Mouse (Mus musculus) limb, embryonic 12.5 days (tissue): ENCODE measurements around the gene Aacs. TPM values are rescaled to one million over a fixed set of nuclear protein-coding genes. Genes with fewer than 3 reads are reported as not detected.

ENCODE experiments used
- ATAC-seq: fragments of 200-750 bp; cut with Nextera tagmentation; 2 replicates; pipeline ENCODE4 v1.8.0; 2017; ENCODE audit warnings: low read depth, moderate TSS enrichment; ENCODE audit not compliant: insufficient number of reproducible peaks, insufficient read depth, low FRiP score, low TSS enrichment
- H3K27ac ChIP-seq: fragments of 300-500 bp; sonication (generic); 2 replicates; pipeline ENCODE4 v1.5.1; 2016; ENCODE audit warnings: mild to moderate bottlenecking, moderate library complexity
- H3K27me3 ChIP-seq: fragments of 300-500 bp; sonication (generic); 2 replicates; pipeline ENCODE4 v1.6.1; 2016; ENCODE audit warnings: mild to moderate bottlenecking, moderate library complexity
- H3K36me3 ChIP-seq: fragments of 300-500 bp; sonication (generic); 2 replicates; pipeline ENCODE4 v1.6.1; 2016; ENCODE audit warnings: mild to moderate bottlenecking, moderate library complexity
- H3K4me1 ChIP-seq: fragments of 300-500 bp; sonication (generic); replicated peaks from 2 replicates; pipeline ENCODE4 v1.6.1; 2016
- H3K4me2 ChIP-seq: fragments of 300-500 bp; sonication (generic); 2 replicates; pipeline ENCODE4 v1.6.1; 2016; ENCODE audit warnings: mild to moderate bottlenecking, moderate library complexity
- H3K4me3 ChIP-seq: fragments of 300-500 bp; sonication (generic); replicated peaks from 2 replicates; pipeline ENCODE4 v1.5.1; 2016; ENCODE audit warnings: mild to moderate bottlenecking
- H3K9ac ChIP-seq: fragments of 300-500 bp; sonication (generic); replicated peaks from 2 replicates; pipeline ENCODE4 v1.6.1; 2016; ENCODE audit warnings: mild to moderate bottlenecking, moderate library complexity
- H3K9me3 ChIP-seq: fragments of 300-500 bp; sonication (generic); 2 replicates; pipeline ENCODE4 v1.6.1; 2016; ENCODE audit warnings: mild to moderate bottlenecking, moderate library complexity
- WGBS: fragments of 180-500 bp; shearing (Covaris S2); methylation state at CpG from one replicate; pipeline ENCODE4 v1.1.7; 2016; 5-methylcytosine and 5-hydroxymethylcytosine counted together
- polyA plus RNA-seq: library from polyadenylated mRNA; unstranded; fragments of >200 nt; fragmentation: Nextera tagmentation; extraction: Ambion mirVana; gene quantifications from 2 replicates; pipeline ENCODE4 v1.2.1, GENCODE M21; 2016

The Aacs gene
- polyA plus RNA-seq, 1 experiment from 2014 or later = 35.7 TPM

GRCm38 (mm10) chr5:125518640-125519039, 43.0 kb downstream of the Aacs start:
- H3K27ac ChIP-seq = no peak overlapping the region
- 69% methylated on average over 5 of the region's 5 CpGs for WGBS
- no peak overlapping the region for H3K9ac ChIP-seq
- H3K27me3 ChIP-seq = no peaks in the 10 kb centered on the region
- ATAC-seq = no peak
- H3K4me3 ChIP-seq = no peak overlapping the region
- H3K9me3 ChIP-seq = no peaks in the 10 kb centered on the region
- no peak overlapping the region for H3K4me2 ChIP-seq
- no peaks in the 10 kb centered on the region for H3K4me1 ChIP-seq
- H3K36me3 ChIP-seq = peaks cover 44% of the 10 kb centered on the region

GRCm38 (mm10) chr5:125520930-125521590, 45.4 kb downstream of the Aacs start:
- Histone ChIP-seq H3K4me1 (no peaks in the 10 kb centered on the region), H3K27ac (no peak overlapping the region), H3K36me3 (peaks cover 20% of the 10 kb centered on the region), H3K9ac (no peak overlapping the region), H3K4me3 (no peak overlapping the region), H3K27me3 (no peaks in the 10 kb centered on the region; the same call in 1 of the 2 replicates), H3K4me2 (0 out of 2 replicates have a peak overlapping the region, but pooled peaks have one; percentile 7), H3K9me3 (peaks cover 2% of the 10 kb centered on the region; the same call in 1 of the 2 replicates)
- WGBS = 15% methylated on average over 15 of the region's 15 CpGs
- no peak for ATAC-seq

GRCm38 (mm10) chr5:125523361-125523760, 47.7 kb downstream of the Aacs start:
- H3K36me3 ChIP-seq = no peaks in the 10 kb centered on the region; the same call in 1 of the 2 replicates
- H3K9ac ChIP-seq = no peak overlapping the region
- H3K9me3 ChIP-seq = peaks cover 10% of the 10 kb centered on the region; the same call in 1 of the 2 replicates
- no peak overlapping the region for H3K4me3 ChIP-seq
- H3K4me2 ChIP-seq = no peak overlapping the region
- H3K27ac ChIP-seq = no peak overlapping the region
- WGBS = 76% methylated on average over 2 of the region's 2 CpGs
- no peaks in the 10 kb centered on the region for H3K4me1 ChIP-seq
- ATAC-seq = no peak
- peaks cover 11% of the 10 kb centered on the region for H3K27me3 ChIP-seq

GRCm38 (mm10) chr5:125525516-125525915, 49.9 kb downstream of the Aacs start:
- H3K4me1 ChIP-seq = no peaks in the 10 kb centered on the region

GRCm38 (mm10) chr5:125526464-125526863, 50.9 kb downstream of the Aacs start:
- peaks cover 40% of the 10 kb centered on the region for H3K27me3 ChIP-seq
- H3K27ac ChIP-seq = no peak overlapping the region
- no peak overlapping the region for H3K4me3 ChIP-seq
- no peaks in the 10 kb centered on the region for H3K36me3 ChIP-seq
- no peak for ATAC-seq
- H3K4me2 ChIP-seq = no peak overlapping the region
- 0 out of 2 replicates have a peak, but pooled peaks cover 1% of the 10 kb centered on the region for H3K4me1 ChIP-seq
- H3K9ac ChIP-seq = no peak overlapping the region
- WGBS = 83% methylated on average over 4 of the region's 4 CpGs
- H3K9me3 ChIP-seq = peaks cover 10% of the 10 kb centered on the region; the same call in 1 of the 2 replicates

More at GRCm38 (mm10) chr5:125525516-125525915, 49.9 kb downstream of the Aacs start:
- Histone ChIP-seq H3K4me3 (no peak overlapping the region), H3K36me3 (no peaks in the 10 kb centered on the region), H3K27ac (no peak overlapping the region), H3K4me2 (no peak overlapping the region), H3K9me3 (peaks cover 10% of the 10 kb centered on the region; the same call in 1 of the 2 replicates), H3K9ac (no peak overlapping the region), H3K27me3 (peaks cover 32% of the 10 kb centered on the region)
- WGBS = 59% methylated on average over 5 of the region's 5 CpGs
- no peak for ATAC-seq

DNA sequence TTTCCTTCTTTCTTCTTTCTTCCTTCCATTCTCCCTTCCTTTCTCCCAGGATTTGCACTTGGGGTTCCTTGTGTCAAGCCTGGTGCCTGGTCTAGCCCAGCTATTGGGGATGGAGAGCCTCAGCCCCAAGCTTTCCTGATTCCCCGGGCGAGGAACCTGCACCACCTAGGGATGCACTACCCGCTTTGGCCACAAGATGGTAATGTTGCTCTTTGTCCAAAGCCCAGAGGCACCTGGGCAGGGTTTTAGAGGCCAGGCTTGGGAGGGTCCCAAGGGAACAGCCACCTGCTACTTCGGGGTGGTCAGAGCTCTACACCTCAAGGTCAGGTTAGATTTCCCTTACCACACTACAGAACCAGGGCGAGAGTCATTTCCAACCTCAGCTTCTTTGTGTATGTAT, 53.5 kb downstream of the Aacs start:
- peaks cover 13% of the 10 kb centered on the region for H3K4me1 ChIP-seq
- no peak overlapping the region for H3K27ac ChIP-seq
- peaks cover 67% of the 10 kb centered on the region for H3K27me3 ChIP-seq
- no peak overlapping the region for H3K4me3 ChIP-seq
- no peak overlapping the region for H3K4me2 ChIP-seq
- no peak for ATAC-seq
- no peak overlapping the region for H3K9ac ChIP-seq
- 3% methylated on average over 5 of the region's 5 CpGs for WGBS
- peaks cover 10% of the 10 kb centered on the region; the same call in 1 of the 2 replicates for H3K9me3 ChIP-seq
- H3K36me3 ChIP-seq = no peaks in the 10 kb centered on the region

DNA sequence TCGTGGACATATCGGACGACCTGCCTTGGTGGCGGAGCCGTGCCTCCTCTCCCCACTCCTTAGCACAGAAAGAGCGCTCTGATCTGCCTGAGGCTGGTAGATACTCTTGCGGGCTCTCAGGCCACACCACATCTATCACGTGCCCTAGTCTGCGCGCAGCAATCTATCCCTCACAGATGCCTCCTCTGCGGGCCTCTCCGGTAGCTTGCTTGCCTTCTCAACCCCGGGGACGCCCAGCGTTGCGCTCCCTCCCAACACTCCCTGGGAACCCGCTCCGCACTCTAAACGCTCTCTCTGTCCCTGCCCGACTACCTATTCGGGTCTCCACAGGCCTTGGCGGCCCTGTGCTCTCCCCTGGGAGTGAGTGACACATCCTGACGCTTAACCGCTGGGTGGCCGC, 56.0 kb downstream of the Aacs start, which contains the start of gene Tmem132b:
Gene Tmem132b, plus strand, starts transcription at position 141 of the 400 bp plus-strand sequence.
- Histone ChIP-seq H3K27ac (no peak within 1 kb of the TSS), H3K27me3 (peaks cover 92% of the 10 kb centered on the region), H3K4me3 (peak within 1 kb of the TSS; percentile 54), H3K4me1 (peaks cover 19% of the 10 kb centered on the region), H3K4me2 (peak within 1 kb of the TSS; percentile 91), H3K36me3 (no peaks in the 10 kb centered on the region), H3K9me3 (peaks cover 5% of the 10 kb centered on the region; the same call in 1 of the 2 replicates), H3K9ac (peak within 1 kb of the TSS; percentile 52)
- 2% methylated on average over 25 of the region's 25 CpGs for WGBS
- no peak for ATAC-seq

GRCm38 (mm10) chr5:125532191-125532544, 56.6 kb downstream of the Aacs start:
- Histone ChIP-seq H3K27me3 (peaks cover 95% of the 10 kb centered on the region), H3K36me3 (no peaks in the 10 kb centered on the region), H3K4me1 (peaks cover 19% of the 10 kb centered on the region), H3K9ac (peak overlapping the region; percentile 52), H3K27ac (no peak overlapping the region), H3K9me3 (peaks cover 3% of the 10 kb centered on the region; the same call in 1 of the 2 replicates), H3K4me3 (peak overlapping the region; percentile 54), H3K4me2 (peak overlapping the region; percentile 91)
- ATAC-seq = 0 out of 2 replicates have a peak, but pooled peaks have one; percentile 34
- 0% methylated on average over 26 of the region's 30 CpGs for WGBS

DNA sequence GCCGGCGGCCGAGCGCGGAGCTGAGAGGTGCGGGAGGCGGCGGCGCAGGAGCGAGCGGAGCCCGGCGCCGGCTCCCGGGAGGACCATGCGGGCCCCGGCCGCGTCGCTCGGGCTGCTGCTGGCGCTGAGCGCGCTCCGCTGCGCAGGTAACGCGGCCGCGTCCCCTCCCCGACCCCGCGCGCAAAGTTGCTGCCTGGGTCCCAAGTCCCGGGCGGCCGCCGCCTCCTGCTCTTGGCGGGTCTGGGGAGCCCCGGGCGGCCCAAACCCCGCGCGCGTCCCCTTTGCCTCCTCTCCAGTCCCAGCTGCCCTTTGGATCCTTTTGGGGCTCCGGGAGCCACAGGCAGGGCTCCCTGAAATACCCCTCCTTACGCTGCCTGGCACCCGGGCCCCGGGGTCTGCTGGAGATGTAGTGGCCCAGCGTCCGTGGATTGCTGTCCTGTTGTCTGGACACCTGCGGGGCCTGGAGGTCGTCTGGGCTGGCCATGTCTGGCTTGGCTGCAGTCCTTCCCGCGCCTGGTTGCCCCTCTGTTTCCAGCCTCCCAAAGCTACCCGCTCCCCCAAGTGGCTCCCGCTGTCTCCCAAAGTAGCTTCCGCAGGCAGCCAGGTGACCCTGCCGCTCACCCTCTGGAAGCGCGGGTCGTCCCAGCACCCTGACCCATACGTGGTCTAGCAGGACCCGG, 57.1 kb downstream of the Aacs start:
- Histone ChIP-seq H3K9ac (peak overlapping the region; percentile 52), H3K27ac (no peak overlapping the region), H3K4me3 (peak overlapping the region; percentile 54), H3K9me3 (peaks cover 3% of the 10 kb centered on the region; the same call in 1 of the 2 replicates), H3K4me2 (peak overlapping the region; percentile 91), H3K27me3 (peaks cover 96% of the 10 kb centered on the region), H3K36me3 (no peaks in the 10 kb centered on the region), H3K4me1 (peaks cover 19% of the 10 kb centered on the region)
- ATAC-seq = peak; percentile 5; the same call in 1 of the 2 replicates
- WGBS = 1% methylated on average over 61 of the region's 64 CpGs

DNA sequence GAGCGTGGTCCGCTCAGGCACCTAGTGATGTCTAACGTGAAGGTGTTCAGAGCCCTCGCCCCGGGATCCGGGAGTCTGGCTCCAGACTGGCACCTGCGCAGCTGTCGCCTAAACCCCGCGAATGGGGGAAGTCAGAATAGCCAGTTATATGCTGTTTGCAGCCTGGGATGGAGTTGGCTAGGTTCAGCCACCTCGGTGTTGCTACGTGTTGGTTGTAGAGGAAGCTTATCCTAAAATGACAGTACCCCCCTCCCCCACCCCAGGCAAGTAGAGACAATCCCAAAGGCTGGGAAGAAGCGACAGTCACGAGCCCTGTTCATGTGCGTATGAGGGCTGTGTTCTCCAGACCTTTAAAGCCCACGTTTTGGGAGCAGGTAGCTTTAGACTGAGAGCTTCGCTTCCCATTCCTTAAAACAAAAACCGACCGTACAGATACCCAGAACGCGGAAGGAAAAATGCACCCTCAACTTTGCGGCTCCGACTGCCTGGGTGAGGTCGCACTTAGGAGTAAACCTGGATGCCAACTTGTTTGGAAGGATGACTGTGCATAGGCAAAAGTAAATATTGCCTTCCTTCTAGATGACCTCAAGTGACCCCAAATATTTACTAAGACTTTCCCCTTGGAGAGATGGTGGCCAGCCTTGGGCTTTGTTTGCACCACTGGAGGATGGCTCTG, 57.7 kb downstream of the Aacs start:
- H3K4me2 ChIP-seq = peak overlapping the region; percentile 91
- peaks cover 19% of the 10 kb centered on the region for H3K4me1 ChIP-seq
- H3K27ac ChIP-seq = no peak overlapping the region
- H3K27me3 ChIP-seq = peaks cover 93% of the 10 kb centered on the region
- peak overlapping the region; percentile 54 for H3K4me3 ChIP-seq
- peak overlapping the region; percentile 52; the same call in 1 of the 2 replicates for H3K9ac ChIP-seq
- peaks cover 3% of the 10 kb centered on the region; the same call in 1 of the 2 replicates for H3K9me3 ChIP-seq
- no peak for ATAC-seq
- 2% methylated on average over 24 of the region's 24 CpGs for WGBS
- no peaks in the 10 kb centered on the region for H3K36me3 ChIP-seq

- WGBS = 7% methylated on average over 7 of the region's 7 CpGs
- ATAC-seq = no peak
- Histone ChIP-seq H3K27me3 (peaks cover 93% of the 10 kb centered on the region), H3K4me3 (no peak overlapping the region), H3K4me1 (peaks cover 19% of the 10 kb centered on the region), H3K9me3 (peaks cover 3% of the 10 kb centered on the region; the same call in 1 of the 2 replicates), H3K27ac (no peak overlapping the region), H3K4me2 (no peak overlapping the region), H3K36me3 (no peaks in the 10 kb centered on the region), H3K9ac (no peak overlapping the region)
Measured at GRCm38 (mm10) chr5:125534168-125534610, 58.6 kb downstream of the Aacs start.
